Mouse (Mus musculus) CH12.LX (cell line): ENCODE data around the gene Fscn1. TPM values are rescaled to one million over a fixed set of nuclear protein-coding genes. Genes with fewer than 3 reads are reported as not detected.

Experiments
- DNase-seq: peaks from one replicate; pipeline ENCODE4 v3.0.0-alpha.2; 2013; ENCODE audit errors: extremely low read depth
- H3K27ac ChIP-seq: 2 replicates; pipeline ENCODE4 v1.5.1; 2012; ENCODE audit warnings: low read depth, mild to moderate bottlenecking, control low read depth, moderate library complexity; ENCODE audit not compliant: insufficient read depth
- H3K27me3 ChIP-seq: replicated peaks from 2 replicates; pipeline ENCODE3; 2012; ENCODE audit warnings: inconsistent platforms
- H3K36me3 ChIP-seq, 2 experiments: replicated peaks in 1 of 2; 2 replicates each; pipeline versions ENCODE3 to v1.6.1; 2012; ENCODE audit warnings: inconsistent platforms in 1 of 2, low read length in 1 of 2, mild to moderate bottlenecking in 1 of 2, mixed read lengths in 1 of 2, moderate library complexity in 1 of 2; ENCODE audit not compliant: control insufficient read depth in 1 of 2, insufficient read depth in 1 of 2
- H3K4me1 ChIP-seq, 2 experiments: 2 replicates each; pipeline ENCODE4 v1.6.1; 2012; ENCODE audit warnings: inconsistent platforms in 1 of 2, moderate library complexity in 1 of 2; ENCODE audit not compliant: insufficient read depth in 2 of 2, control insufficient read depth in 1 of 2
- H3K4me2 ChIP-seq: 2 replicates; pipeline ENCODE4 v1.6.1; 2012; ENCODE audit warnings: low read depth, mild to moderate bottlenecking, control low read depth; ENCODE audit not compliant: poor library complexity, insufficient read depth, severe bottlenecking
- H3K4me3 ChIP-seq, 3 experiments: fragments of 150-350 bp in 1 of 3; sonication (generic) in 1 of 3; replicated peaks in 1 of 3; 2 replicates each; pipeline versions ENCODE3 to v1.5.1; 2011 to 2012; ENCODE audit warnings: low read depth in 2 of 3, low read length in 2 of 3, mild to moderate bottlenecking in 2 of 3, moderate library complexity in 2 of 3, control low read depth in 1 of 3, improper control_type of control experiment in 1 of 3, inconsistent platforms in 1 of 3, mixed read lengths in 1 of 3; ENCODE audit not compliant: poor library complexity in 1 of 3
- H3K79me2 ChIP-seq: replicated peaks from 2 replicates; pipeline ENCODE4 v1.6.1; 2012; ENCODE audit warnings: mild to moderate bottlenecking, moderate library complexity; ENCODE audit not compliant: control insufficient read depth, poor library complexity, insufficient read depth, severe bottlenecking; ENCODE audit errors: extremely low read depth
- H3K9ac ChIP-seq: 2 replicates; pipeline ENCODE4 v1.6.1; 2012; ENCODE audit warnings: low read depth, mild to moderate bottlenecking, control low read depth, moderate library complexity; ENCODE audit not compliant: insufficient read depth
- H3K9me3 ChIP-seq: replicated peaks from 2 replicates; pipeline ENCODE3; 2012; ENCODE audit warnings: low read length, inconsistent platforms, mixed read lengths
- BHLHE40 ChIP-seq: IDR thresholded peaks from 2 replicates; pipeline ENCODE4 v1.6.1; 2011; ENCODE audit warnings: mild to moderate bottlenecking, low read depth, low read length, improper control_type of control experiment
- CTCF ChIP-seq, 2 experiments: IDR thresholded peaks in 1 of 2; conservative IDR thresholded peaks in 1 of 2; 2 replicates each; pipeline ENCODE4 v1.5.1; 2011 to 2012; ENCODE audit warnings: low read depth in 2 of 2, low read length in 2 of 2, improper control_type of control experiment in 1 of 2, inconsistent platforms in 1 of 2, mild to moderate bottlenecking in 1 of 2, moderate library complexity in 1 of 2
- ELF1 ChIP-seq: IDR thresholded peaks from 2 replicates; pipeline ENCODE4 v1.6.1; 2014; ENCODE audit warnings: low read depth, mild to moderate bottlenecking, inconsistent platforms, low read length, improper control_type of control experiment
- ETS1 ChIP-seq: conservative IDR thresholded peaks from 2 replicates; pipeline ENCODE4 v1.6.1; 2012; ENCODE audit warnings: low read depth, mild to moderate bottlenecking, inconsistent platforms, low read length, improper control_type of control experiment, moderate library complexity
- GABPA ChIP-seq: IDR thresholded peaks from 2 replicates; pipeline ENCODE4 v1.6.1; 2012; ENCODE audit warnings: low read depth, low read length, improper control_type of control experiment, inconsistent platforms; ENCODE audit not compliant: insufficient replicate concordance
- IRF4 ChIP-seq: IDR thresholded peaks from 2 replicates; pipeline ENCODE4 v1.6.1; 2014; ENCODE audit warnings: low read depth, mild to moderate bottlenecking, inconsistent platforms, low read length, improper control_type of control experiment
- JUN ChIP-seq: IDR thresholded peaks from 2 replicates; pipeline ENCODE4 v1.6.1; 2011; ENCODE audit warnings: low read depth, mild to moderate bottlenecking, low read length, improper control_type of control experiment, moderate library complexity; ENCODE audit not compliant: insufficient read depth
- JUND ChIP-seq: conservative IDR thresholded peaks from 2 replicates; pipeline ENCODE4 v1.6.1; 2011; ENCODE audit warnings: low read depth, low read length, improper control_type of control experiment
- KAT2A ChIP-seq: IDR thresholded peaks from 2 replicates; pipeline ENCODE4 v1.6.1; 2012; ENCODE audit warnings: low read length, improper control_type of control experiment, inconsistent platforms; ENCODE audit not compliant: insufficient replicate concordance
- MAFK ChIP-seq: IDR thresholded peaks from 2 replicates; pipeline ENCODE4 v1.6.1; 2011; ENCODE audit warnings: low read length, improper control_type of control experiment; ENCODE audit not compliant: insufficient replicate concordance
- MAX ChIP-seq: IDR thresholded peaks from 2 replicates; pipeline ENCODE4 v1.6.1; 2011; ENCODE audit warnings: low read length, improper control_type of control experiment
- MXI1 ChIP-seq: IDR thresholded peaks from 2 replicates; pipeline ENCODE4 v1.6.1; 2011; ENCODE audit warnings: mild to moderate bottlenecking, low read depth, low read length, improper control_type of control experiment
- NRF1 ChIP-seq: IDR thresholded peaks from 2 replicates; pipeline ENCODE4 v1.6.1; 2014; ENCODE audit warnings: low read depth, mild to moderate bottlenecking, inconsistent platforms, low read length, improper control_type of control experiment, moderate library complexity
- PAX5 ChIP-seq: IDR thresholded peaks from 2 replicates; pipeline ENCODE4 v1.6.1; 2012; ENCODE audit warnings: low read length, inconsistent platforms, mixed read lengths
- POLR2A ChIP-seq: IDR thresholded peaks from 2 replicates; pipeline ENCODE4 v1.6.1; 2011; ENCODE audit warnings: low read depth, mild to moderate bottlenecking, improper control_type of control experiment, low read length
- POLR2AphosphoS2 ChIP-seq: IDR thresholded peaks from 2 replicates; pipeline ENCODE4 v1.6.1; 2011; ENCODE audit warnings: low read depth, low read length, improper control_type of control experiment
- RAD21 ChIP-seq: IDR thresholded peaks from 2 replicates; pipeline ENCODE4 v1.6.1; 2011; ENCODE audit warnings: low read depth, mild to moderate bottlenecking, low read length, improper control_type of control experiment, moderate library complexity
- RCOR1 ChIP-seq: conservative IDR thresholded peaks from 2 replicates; pipeline ENCODE4 v1.6.1; 2012; ENCODE audit warnings: low read depth, mild to moderate bottlenecking, inconsistent platforms, low read length, improper control_type of control experiment
- SMC3 ChIP-seq: IDR thresholded peaks from 2 replicates; pipeline ENCODE4 v1.6.1; 2011; ENCODE audit warnings: low read depth, low read length, improper control_type of control experiment
- TCF12 ChIP-seq: IDR thresholded peaks from 2 replicates; pipeline ENCODE4 v1.6.1; 2014; ENCODE audit warnings: low read depth, mild to moderate bottlenecking, inconsistent platforms, low read length, improper control_type of control experiment
- UBTF ChIP-seq: IDR thresholded peaks from 2 replicates; pipeline ENCODE4 v1.6.1; 2012; ENCODE audit warnings: low read depth, mild to moderate bottlenecking, inconsistent platforms, low read length, improper control_type of control experiment, moderate library complexity
- USF2 ChIP-seq: conservative IDR thresholded peaks from 2 replicates; pipeline ENCODE4 v1.6.1; 2011; ENCODE audit warnings: low read depth, low read length, improper control_type of control experiment
- ZC3H11A ChIP-seq: IDR thresholded peaks from 2 replicates; pipeline ENCODE4 v1.6.1; 2012; ENCODE audit warnings: low read depth, mild to moderate bottlenecking, inconsistent platforms, low read length, improper control_type of control experiment
- dilution Hi-C: fragments of 300-500 bp; cut with MboI; formaldehyde crosslinking; loops from 2 replicates; pipeline ENCODE4 v1.14.3; 2020; ENCODE audit warnings: low sequenced_read_pairs; ENCODE audit not compliant: extremely low pct_unique_long_range_greater_than_20kb, extremely low pct_ligation_motif_present
- in situ Hi-C: fragments of 300-500 bp; cut with MboI; formaldehyde crosslinking; loops from 3 replicates; pipeline ENCODE4 v1.14.3; 2019; ENCODE audit warnings: low sequenced_read_pairs, low pct_ligation_motif_present, low pct_unique_long_range_greater_than_20kb, mixed read lengths
- polyA plus RNA-seq: library from polyadenylated mRNA; unstranded; fragments of >175 nt; gene quantifications from 2 replicates; pipeline ENCODE4 v1.2.1, GENCODE M21; 2012; ENCODE audit warnings: low read depth; ENCODE audit not compliant: insufficient read length
- total RNA-seq, 2 experiments: library from RNA; depleted of rRNA; stranded (reverse); fragments of 300-350 nt in 1 of 2; fragments of >200 nt in 1 of 2; gene quantifications; 2 replicates each; pipeline ENCODE4 v1.2.3; 2012 to 2014

Gene Fscn1
- total and polyA plus RNA-seq, 3 experiments: 19.7 to 75.7 (median 65.3) TPM

DNA sequence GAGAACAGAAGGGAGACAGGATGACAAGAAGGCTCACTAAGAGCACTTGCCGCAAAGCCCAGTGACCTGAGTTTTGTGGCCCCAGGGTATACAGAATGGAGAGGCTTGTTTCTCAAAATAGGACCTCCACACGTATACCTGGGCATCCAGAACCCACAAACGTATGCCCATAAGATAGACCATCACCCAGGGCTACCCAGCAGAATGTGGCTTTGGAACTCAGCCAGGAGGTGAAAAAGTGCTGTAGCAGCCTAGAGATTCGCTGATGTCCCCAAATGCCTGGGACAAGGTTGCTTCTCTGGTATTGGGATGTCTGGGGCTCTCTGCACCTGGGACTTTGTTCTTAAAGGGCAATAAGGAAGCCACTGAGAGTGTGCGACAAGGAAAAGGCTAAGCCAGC lies 37.9 kb upstream of the Fscn1 start:
- Histone ChIP-seq H3K4me1 (peaks cover 14 to 52% of the 10 kb centered on the region in 2 experiments), H3K9ac (no peak overlapping the region), H3K27ac (no peak overlapping the region), H3K79me2 (no peaks in the 10 kb centered on the region), H3K27me3 (no peaks in the 10 kb centered on the region), H3K9me3 (peaks cover 4% of the 10 kb centered on the region), H3K4me2 (no peak overlapping the region), H3K36me3 (no peaks in the 10 kb centered on the region), H3K4me3 (no peak overlapping the region)
- DNase-seq: no peak
- dilution Hi-C loops (no loop called here), in situ Hi-C loops (no loop called here)
- TF ChIP-seq MXI1: no peak
- TF ChIP-seq ELF1: no peak
- no peak for TF ChIP-seq GABPA
- no peak for TF ChIP-seq POLR2A
- no peak for TF ChIP-seq POLR2AphosphoS2
- TF ChIP-seq BHLHE40: no peak

DNA sequence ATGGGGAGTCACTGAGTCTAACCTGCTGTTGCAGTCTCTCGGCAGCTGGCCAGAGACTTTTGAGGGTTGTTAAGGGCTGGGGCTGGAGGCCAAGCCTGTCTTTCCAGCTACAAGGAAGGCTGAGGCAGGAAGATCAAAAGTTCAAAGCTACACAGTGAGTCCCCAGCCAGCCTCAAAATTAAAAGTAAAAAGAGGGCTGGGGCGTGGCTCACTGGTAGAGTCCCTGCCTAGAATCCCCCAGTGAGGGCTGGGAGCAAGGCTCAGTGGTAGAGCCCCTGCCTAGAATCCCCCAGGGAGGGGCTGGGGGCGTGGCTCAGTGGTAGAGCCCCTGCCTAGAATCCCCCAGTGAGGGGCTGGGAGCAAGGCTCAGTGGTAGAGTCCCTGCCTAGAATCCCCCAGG lies 36.4 kb upstream of the Fscn1 start:
- H3K9me3 ChIP-seq: peaks cover 4% of the 10 kb centered on the region
- DNase-seq: peak; percentile 43
- no peaks in the 10 kb centered on the region for H3K36me3 ChIP-seq
- no peaks in the 10 kb centered on the region for H3K27me3 ChIP-seq
- peaks cover 14 to 66% of the 10 kb centered on the region in 2 experiments for H3K4me1 ChIP-seq
- TF ChIP-seq MAX: no peak
- no peak for TF ChIP-seq RCOR1
- TF ChIP-seq ETS1: no peak
- TF ChIP-seq BHLHE40: no peak
- TF ChIP-seq JUND: no peak
- TF ChIP-seq USF2: no peak
- TF ChIP-seq IRF4: no peak
- in situ Hi-C loops: no loop called here
- H3K4me2 ChIP-seq: no peak overlapping the region
- no peak overlapping the region for H3K4me3 ChIP-seq
- no peaks in the 10 kb centered on the region for H3K79me2 ChIP-seq
- dilution Hi-C loops: no loop called here
- no peak overlapping the region for H3K27ac ChIP-seq
- no peak overlapping the region for H3K9ac ChIP-seq

DNA sequence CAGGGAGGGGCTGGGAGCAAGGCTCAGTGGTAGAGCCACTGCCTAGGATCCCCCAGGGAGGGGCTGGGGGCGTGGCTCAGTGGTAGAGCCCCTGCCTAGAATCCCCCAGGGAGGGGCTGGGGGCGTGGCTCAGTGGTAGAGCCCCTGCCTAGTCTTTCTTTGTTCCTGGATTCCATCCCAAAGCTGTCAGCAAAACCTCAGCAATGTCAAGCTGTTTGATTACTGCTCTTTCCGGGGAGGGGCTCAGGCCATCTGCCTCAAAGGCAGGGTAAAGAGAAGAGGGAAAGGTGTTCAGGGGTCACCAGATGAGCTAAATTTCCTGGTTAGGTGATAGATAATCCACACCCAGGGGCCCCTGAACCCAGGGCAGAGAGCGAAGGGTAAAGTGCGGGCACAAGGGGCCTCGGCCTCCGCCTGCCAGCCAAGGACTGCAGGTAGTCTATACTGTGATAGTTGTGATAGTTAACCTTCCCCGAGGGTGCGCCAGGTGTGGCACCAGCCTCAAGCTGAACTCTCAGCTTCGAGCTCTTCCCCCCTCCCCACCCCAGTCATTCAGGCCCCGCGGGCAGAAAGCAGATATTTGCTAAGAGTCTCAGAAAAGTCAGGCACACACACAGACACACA lies 35.7 kb upstream of the Fscn1 start:
- Histone ChIP-seq H3K9me3 (peaks cover 4% of the 10 kb centered on the region), H3K9ac (no peak overlapping the region), H3K27me3 (no peaks in the 10 kb centered on the region), H3K4me3 (no peak overlapping the region), H3K4me2 (no peak overlapping the region), H3K4me1 (peaks cover 16 to 70% of the 10 kb centered on the region in 2 experiments)
- no peak for TF ChIP-seq CTCF (conservative IDR thresholded peaks at IDR 0.05 in 1 of 2, IDR thresholded peaks at IDR 0.05 in 1 of 2; ENCODE audit: low read depth in 2 of 2, low read length in 2 of 2)
- no peak for TF ChIP-seq UBTF
- no peak for TF ChIP-seq ELF1
- no peak for TF ChIP-seq KAT2A
- TF ChIP-seq SMC3: no peak
- TF ChIP-seq JUN: no peak
- no peak for TF ChIP-seq USF2
- TF ChIP-seq RAD21: no peak
- TF ChIP-seq POLR2A: no peak
- no peak for TF ChIP-seq NRF1
- TF ChIP-seq PAX5: no peak
- TF ChIP-seq ZC3H11A: no peak
- TF ChIP-seq MAFK: no peak
- TF ChIP-seq TCF12: no peak
- TF ChIP-seq, all 38 proteins: peak for 0
- in situ Hi-C loops (no loop called here), dilution Hi-C loops (no loop called here)
- H3K79me2 ChIP-seq: no peaks in the 10 kb centered on the region
- H3K27ac ChIP-seq: no peak overlapping the region
- peak; percentile 62 for DNase-seq
- H3K36me3 ChIP-seq: no peaks in the 10 kb centered on the region
